Mouse (Mus musculus) embryonic facial prominence, embryonic 13.5 days (tissue): ENCODE data around the gene Senp8. TPM values are rescaled to one million over a fixed set of nuclear protein-coding genes. Genes with fewer than 3 reads are reported as not detected.

Experiments used
- polyA plus RNA-seq: library from polyadenylated mRNA; unstranded; fragments of >200 nt; fragmentation: Nextera tagmentation; extraction: Ambion mirVana; gene quantifications from 2 replicates; pipeline ENCODE4 v1.2.1, GENCODE M21; 2015

Senp8 gene
- polyA plus RNA-seq, 1 experiment from 2014 or later, result 11.4 TPM

Other genes starting within 250 kb of the Senp8 start
- gene Hexa, start 211.2 kb downstream of the Senp8 start, polyA plus RNA-seq, result 65.4 and 75.2 TPM in 2 replicates
- gene Tmem202, start 210.9 kb downstream of the Senp8 start, polyA plus RNA-seq, result not detected in 2 replicates
- gene Celf6, start 172.8 kb downstream of the Senp8 start, polyA plus RNA-seq, result 0.44 and 1.0 TPM in 2 replicates
- 36.3 and 42.5 TPM in 2 replicates for gene Parp6, start 133.4 kb downstream of the Senp8 start, polyA plus RNA-seq
- gene Pkm, start 94.3 kb downstream of the Senp8 start, polyA plus RNA-seq, result 1,264 and 1,360 TPM in 2 replicates
- 1.6 and 2.0 TPM in 2 replicates for gene Gramd2, start 70.6 kb downstream of the Senp8 start, polyA plus RNA-seq
- 16.9 and 19.3 TPM in 2 replicates for gene Myo9a, start 186 bp upstream of the Senp8 start, polyA plus RNA-seq
- gene Nr2e3, start 209.9 kb upstream of the Senp8 start, polyA plus RNA-seq, result 2.1 and 2.6 TPM in 2 replicates